Mouse (Mus musculus): Measurements from ENCODE around the gene Zmiz1. TPM values are rescaled to one million over a fixed set of nuclear protein-coding genes. Genes with fewer than 3 reads are reported as not detected.

Zmiz1 gene
- polyA plus RNA-seq, 1 experiment: 63.7 TPM

DNA sequence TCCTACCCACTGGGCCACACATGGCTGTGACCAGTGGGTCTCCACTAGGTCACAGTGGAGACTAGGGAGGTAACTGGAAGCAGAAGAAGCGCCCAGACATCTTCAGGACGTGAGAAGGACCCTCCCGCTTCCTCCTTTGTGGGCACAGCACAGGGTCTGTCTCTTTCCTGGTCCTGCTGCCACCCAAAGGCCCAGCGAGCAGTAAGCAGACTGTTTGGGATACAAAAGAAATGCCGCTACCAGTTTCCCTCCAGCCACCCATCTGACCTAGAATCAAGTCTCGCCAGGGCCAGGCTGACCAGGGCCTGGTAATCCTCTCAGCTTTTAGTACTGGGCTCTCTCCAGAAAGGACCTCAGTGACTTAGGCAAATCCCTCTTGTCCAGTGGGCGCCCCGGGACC lies 156.6 kb downstream of the Zmiz1 start:
- Histone ChIP-seq H3K27me3 (ENCODE audit: control insufficient read depth, insufficient read depth, low read length) (no peaks in the 10 kb centered on the region), H3K4me1 (ENCODE audit: control insufficient read depth, insufficient read depth, low read length) (peaks cover 60% of the 10 kb centered on the region), H3K27ac (ENCODE audit: insufficient read depth, low read length) (peak overlapping the region; percentile 33; the same call in 1 of the 2 replicates), H3K4me3 (replicated peaks; ENCODE audit: insufficient read depth, low read depth, low read length) (no peak overlapping the region)
- no peak for DNase-seq
- WGBS: 61% methylated on average over 8 of the region's 8 CpGs
- TF ChIP-seq POLR2A (IDR thresholded peaks at IDR 0.05; ENCODE audit: borderline replicate concordance, insufficient read depth, low read length) (no peak), CTCF (IDR thresholded peaks at IDR 0.05; ENCODE audit: borderline replicate concordance, insufficient read depth, low read depth, low read length) (no peak)

GRCm38 (mm10) chr14:25616009-25616723 lies 157.2 kb downstream of the Zmiz1 start:
- Histone ChIP-seq H3K4me1 (ENCODE audit: control insufficient read depth, insufficient read depth, low read length) (peaks cover 60% of the 10 kb centered on the region), H3K4me3 (replicated peaks; ENCODE audit: insufficient read depth, low read depth, low read length) (no peak overlapping the region), H3K27me3 (ENCODE audit: control insufficient read depth, insufficient read depth, low read length) (no peaks in the 10 kb centered on the region), H3K27ac (ENCODE audit: insufficient read depth, low read length) (peak overlapping the region; percentile 19; the same call in 1 of the 2 replicates)
- WGBS: 75% methylated on average over 15 of the region's 15 CpGs
- no peak for TF ChIP-seq CTCF (IDR thresholded peaks at IDR 0.05; ENCODE audit: borderline replicate concordance, insufficient read depth, low read depth, low read length)
- TF ChIP-seq POLR2A (IDR thresholded peaks at IDR 0.05; ENCODE audit: borderline replicate concordance, insufficient read depth, low read length): no peak
- DNase-seq: no peak

GRCm38 (mm10) chr14:25617264-25617663 lies 158.3 kb downstream of the Zmiz1 start:
- Histone ChIP-seq H3K4me1 (ENCODE audit: control insufficient read depth, insufficient read depth, low read length) (peaks cover 61% of the 10 kb centered on the region), H3K27ac (ENCODE audit: insufficient read depth, low read length) (no peak overlapping the region), H3K4me3 (replicated peaks; ENCODE audit: insufficient read depth, low read depth, low read length) (no peak overlapping the region), H3K27me3 (ENCODE audit: control insufficient read depth, insufficient read depth, low read length) (no peaks in the 10 kb centered on the region)
- TF ChIP-seq POLR2A (IDR thresholded peaks at IDR 0.05; ENCODE audit: borderline replicate concordance, insufficient read depth, low read length) (no peak), CTCF (IDR thresholded peaks at IDR 0.05; ENCODE audit: borderline replicate concordance, insufficient read depth, low read depth, low read length) (no peak)
- no peak for DNase-seq
- WGBS: 72% methylated on average over 4 of the region's 4 CpGs

DNA sequence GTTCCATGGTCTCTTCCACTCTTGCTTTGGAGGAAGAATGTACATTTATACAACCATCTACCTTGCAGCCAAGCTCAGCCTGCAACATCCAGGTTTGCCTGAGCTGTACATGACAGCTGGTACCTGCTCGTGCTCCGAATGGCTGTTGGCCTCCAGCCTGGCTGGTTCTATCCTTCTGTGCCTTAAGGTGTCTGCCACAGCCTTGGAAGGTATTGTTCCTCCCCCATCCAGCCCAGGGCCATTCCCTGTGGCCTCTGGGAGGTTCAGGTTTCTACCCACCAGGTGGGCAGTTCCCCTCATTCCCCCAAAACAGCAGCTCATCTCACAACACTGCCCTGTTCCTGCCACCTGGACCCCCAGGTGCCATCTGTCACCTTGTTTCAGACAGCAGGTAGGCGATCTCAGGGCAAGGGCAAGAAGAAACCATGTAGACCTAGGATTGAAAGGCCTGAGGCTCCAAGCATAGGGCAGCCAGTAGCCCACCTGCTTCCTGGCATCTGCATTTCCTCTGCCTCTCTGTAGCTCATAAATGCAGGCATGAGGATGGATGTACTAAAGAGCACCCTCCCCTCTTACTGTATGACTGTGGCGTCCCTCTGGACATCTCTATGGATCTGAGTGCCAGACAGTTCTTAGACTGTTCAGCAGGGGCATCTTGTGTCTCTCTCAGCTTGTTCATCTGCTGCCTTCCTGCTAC lies 160.2 kb downstream of the Zmiz1 start:
- H3K4me3 ChIP-seq (replicated peaks; ENCODE audit: insufficient read depth, low read depth, low read length): no peak overlapping the region
- TF ChIP-seq CTCF (IDR thresholded peaks at IDR 0.05; ENCODE audit: borderline replicate concordance, insufficient read depth, low read depth, low read length) (no peak), POLR2A (IDR thresholded peaks at IDR 0.05; ENCODE audit: borderline replicate concordance, insufficient read depth, low read length) (no peak)
- DNase-seq: peak; percentile 74 to 79
- WGBS: 16% methylated on average over 4 of the region's 4 CpGs
- H3K4me1 ChIP-seq (ENCODE audit: control insufficient read depth, insufficient read depth, low read length): peaks cover 76% of the 10 kb centered on the region
- peak overlapping the region; percentile 33 for H3K27ac ChIP-seq (ENCODE audit: insufficient read depth, low read length)
- no peaks in the 10 kb centered on the region for H3K27me3 ChIP-seq (ENCODE audit: control insufficient read depth, insufficient read depth, low read length)

- DNase-seq: peak; percentile 57 to 69
- 6% methylated on average over 4 of the region's 4 CpGs for WGBS
- Histone ChIP-seq H3K27me3 (ENCODE audit: control insufficient read depth, insufficient read depth, low read length) (no peaks in the 10 kb centered on the region), H3K27ac (ENCODE audit: insufficient read depth, low read length) (peak overlapping the region; percentile 40), H3K4me1 (ENCODE audit: control insufficient read depth, insufficient read depth, low read length) (peaks cover 84% of the 10 kb centered on the region), H3K4me3 (replicated peaks; ENCODE audit: insufficient read depth, low read depth, low read length) (no peak overlapping the region)
- TF ChIP-seq CTCF (IDR thresholded peaks at IDR 0.05; ENCODE audit: borderline replicate concordance, insufficient read depth, low read depth, low read length) (no peak), POLR2A (IDR thresholded peaks at IDR 0.05; ENCODE audit: borderline replicate concordance, insufficient read depth, low read length) (no peak)
These were observed 161.8 kb downstream of the Zmiz1 start for GRCm38 (mm10) chr14:25620766-25621165.

DNA sequence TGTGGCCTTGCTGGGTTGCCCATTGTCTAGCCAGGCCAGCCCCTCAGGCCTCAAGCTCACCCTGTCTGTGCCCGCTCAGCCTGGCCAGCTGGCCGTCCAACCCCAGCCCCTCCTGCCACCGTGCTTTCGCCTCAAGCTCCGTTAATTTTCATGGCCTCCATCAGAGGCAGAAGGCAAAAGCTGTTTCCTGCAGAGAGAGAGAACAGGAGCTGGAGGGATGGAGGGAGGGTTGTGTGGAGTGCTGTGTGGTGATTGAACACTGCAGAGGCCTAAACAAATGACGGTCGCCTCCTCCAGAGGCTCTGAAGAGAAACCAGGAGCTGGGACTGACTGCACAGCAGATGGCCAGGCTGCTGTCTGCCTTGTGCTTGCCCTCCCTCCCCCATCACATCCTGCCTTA lies 164.7 kb downstream of the Zmiz1 start:
- Histone ChIP-seq H3K4me3 (replicated peaks; ENCODE audit: insufficient read depth, low read depth, low read length) (no peak overlapping the region), H3K27ac (ENCODE audit: insufficient read depth, low read length) (peak overlapping the region; percentile 60), H3K27me3 (ENCODE audit: control insufficient read depth, insufficient read depth, low read length) (no peaks in the 10 kb centered on the region), H3K4me1 (ENCODE audit: control insufficient read depth, insufficient read depth, low read length) (peaks cover 94% of the 10 kb centered on the region)
- DNase-seq: peak; percentile 68 to 74
- 3% methylated on average over 7 of the region's 7 CpGs for WGBS
- TF ChIP-seq CTCF (IDR thresholded peaks at IDR 0.05; ENCODE audit: borderline replicate concordance, insufficient read depth, low read depth, low read length) (no peak), POLR2A (IDR thresholded peaks at IDR 0.05; ENCODE audit: borderline replicate concordance, insufficient read depth, low read length) (no peak)

GRCm38 (mm10) chr14:25624659-25625058 lies 165.7 kb downstream of the Zmiz1 start:
- peaks cover 94% of the 10 kb centered on the region for H3K4me1 ChIP-seq (ENCODE audit: control insufficient read depth, insufficient read depth, low read length)

More at GRCm38 (mm10) chr14:25624659-25625058, 165.7 kb downstream of the Zmiz1 start:
- TF ChIP-seq POLR2A (IDR thresholded peaks at IDR 0.05; ENCODE audit: borderline replicate concordance, insufficient read depth, low read length) (no peak), CTCF (IDR thresholded peaks at IDR 0.05; ENCODE audit: borderline replicate concordance, insufficient read depth, low read depth, low read length) (no peak)
- peak overlapping the region; percentile 60 for H3K27ac ChIP-seq (ENCODE audit: insufficient read depth, low read length)
- no peak overlapping the region for H3K4me3 ChIP-seq (replicated peaks; ENCODE audit: insufficient read depth, low read depth, low read length)
- DNase-seq: no peak
- H3K27me3 ChIP-seq (ENCODE audit: control insufficient read depth, insufficient read depth, low read length): no peaks in the 10 kb centered on the region
- 51% methylated on average over 6 of the region's 6 CpGs for WGBS

All from cerebellum, adult 2 months (tissue).